Mouse (Mus musculus) c-Kit-positive CD71-positive TER-119-positive erythroid progenitor cells, embryonic 14.5 days (primary cell): Measurements from ENCODE around the gene Sh3bgrl.

ENCODE experiments used
- DNase-seq: peaks from one replicate; pipeline ENCODE4 v3.0.0-alpha.2; 2013; ENCODE audit warnings: low spot score

The Sh3bgrl gene

GRCm38 (mm10) chrX:109238163-109238562 lies 143.0 kb downstream of the Sh3bgrl start:
- peak; percentile 0 for DNase-seq
